Mouse (Mus musculus) left cerebral cortex, postnatal 10 days (tissue): ENCODE results near the gene Il17rd. TPM values are rescaled to one million over a fixed set of nuclear protein-coding genes. Genes with fewer than 3 reads are reported as not detected.

Experiments
- DNase-seq, 2 experiments: peaks; one replicate each; pipeline ENCODE4 v3.0.0; 2021 to 2022; ENCODE audit warnings: low spot score in 2 of 2, mixed read lengths in 1 of 2; ENCODE audit errors: extremely low spot score in 1 of 2
- intact Hi-C: fragments of 180-260 bp; cut with DNase I; formaldehyde crosslinking; loops from one replicate; pipeline ENCODE4 v1.15.1; 2025
- total RNA-seq, 2 experiments: library from RNA; stranded (reverse); gene quantifications; 2 replicates each; pipeline ENCODE4 v1.2.3; 2021

Il17rd gene
- total RNA-seq, 2 experiments from 2014 or later, result 3.3 to 4.3 TPM

DNA sequence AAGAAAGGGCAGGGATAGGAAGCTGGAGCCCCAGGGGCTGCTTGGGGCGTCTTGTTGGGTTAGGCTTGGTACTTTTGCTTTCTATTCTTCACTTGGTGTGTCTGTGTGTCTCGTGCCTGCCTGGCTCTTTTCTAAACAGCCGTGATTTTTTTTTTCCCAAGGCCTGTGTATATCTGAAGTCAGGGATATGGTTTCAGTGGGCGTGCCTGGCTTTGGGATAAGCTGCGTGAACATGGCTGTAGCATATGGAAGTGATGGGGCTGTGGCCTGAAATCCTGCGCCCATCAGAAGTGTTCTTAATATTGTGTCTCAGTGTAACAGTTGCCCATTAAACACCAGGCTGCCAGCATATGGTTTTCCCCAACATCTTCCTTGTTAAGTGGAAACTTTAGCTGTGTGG, 36.3 kb downstream of the Il17rd start:
- intact Hi-C loops, result no loop called here
- no peak for DNase-seq

DNA sequence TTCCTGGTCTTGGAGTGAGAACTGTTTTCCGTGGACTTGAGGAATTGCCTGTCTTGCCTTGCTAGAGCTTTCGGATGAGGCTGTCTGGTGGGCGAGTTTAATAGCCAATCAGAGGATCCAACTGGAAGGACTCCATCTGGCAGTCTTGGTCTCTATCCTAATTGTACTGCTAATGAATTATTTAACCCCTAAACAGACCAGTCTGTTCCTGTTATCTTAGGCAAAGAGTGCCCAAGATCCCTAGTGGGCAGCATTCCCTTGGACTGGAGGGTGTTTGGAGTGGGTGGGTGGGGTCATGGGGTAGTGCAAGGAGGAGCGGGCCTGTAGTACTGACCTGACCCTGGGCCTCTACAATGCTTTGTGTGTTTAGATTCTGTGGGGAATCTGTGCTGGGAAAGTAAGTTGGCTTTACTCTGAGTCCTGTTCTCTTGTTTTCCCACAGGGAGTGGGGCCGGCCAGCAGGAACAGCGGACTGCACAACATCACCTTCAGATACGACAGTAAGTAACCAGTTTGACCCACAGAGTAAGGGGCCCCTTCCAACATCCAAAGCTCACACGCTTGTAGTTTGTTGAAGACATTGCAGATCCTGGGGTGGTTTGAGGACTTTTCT, 37.3 kb downstream of the Il17rd start:
- intact Hi-C loops, result no loop called here
- DNase-seq, result peak in 1 of 2 experiments; percentile 15

DNA sequence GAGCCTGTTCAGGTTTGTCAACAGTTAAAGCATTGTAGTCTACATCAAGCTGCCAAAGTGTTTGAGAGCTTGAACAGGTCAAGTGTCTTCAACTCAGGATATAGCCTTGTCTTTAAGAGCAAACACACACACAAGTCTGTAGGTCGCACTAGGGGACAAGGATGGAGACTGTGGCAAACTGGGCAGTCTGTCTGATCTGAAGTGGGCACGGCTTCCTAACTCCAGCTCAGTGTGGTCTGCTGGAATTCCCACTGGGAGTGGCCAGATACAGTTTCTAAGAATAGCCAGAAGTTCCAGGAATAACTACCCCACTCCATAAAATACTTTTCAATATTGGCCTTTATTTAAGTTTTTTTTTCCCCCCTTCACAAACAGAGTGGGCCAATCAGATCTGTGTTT, 37.8 kb downstream of the Il17rd start:
- intact Hi-C loops, result no loop called here
- no peak for DNase-seq

DNA sequence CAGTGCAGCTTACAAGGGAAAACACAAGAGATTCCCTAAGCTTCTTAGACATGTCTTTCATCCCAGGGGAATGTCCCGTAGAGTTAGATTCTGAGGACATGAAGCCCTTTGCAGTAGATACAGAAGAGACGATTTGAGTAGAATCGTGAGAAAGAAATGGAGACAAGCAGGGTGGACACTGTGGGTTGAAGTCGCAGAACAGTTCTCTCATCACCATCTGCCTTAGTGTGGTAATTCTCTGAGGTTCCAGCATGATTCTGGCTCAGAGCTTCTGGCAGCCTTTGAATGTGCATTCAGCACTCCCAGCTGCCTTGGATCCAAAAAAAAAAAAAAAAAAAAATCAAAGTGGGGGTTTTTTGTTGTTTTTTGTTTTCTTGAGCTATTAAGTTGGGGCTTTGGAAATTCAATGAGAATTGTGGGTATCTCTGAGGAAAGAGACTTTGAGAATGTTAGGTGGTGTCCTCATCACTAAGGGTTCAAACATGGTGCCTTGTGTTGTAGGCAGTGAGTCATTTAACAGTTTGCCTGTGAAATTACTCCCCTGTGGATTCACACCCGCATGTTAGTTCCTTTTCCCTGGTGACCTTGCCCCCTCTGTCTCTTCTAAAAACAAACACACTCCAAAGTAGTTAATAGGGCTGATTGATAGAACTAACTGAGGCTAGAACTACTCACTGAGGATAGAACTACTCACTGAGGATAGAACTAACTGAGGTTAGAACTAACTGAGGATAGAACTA, 43.0 kb downstream of the Il17rd start:
- DNase-seq, result peak in 1 of 2 experiments; percentile 63
- intact Hi-C loops, result loop anchor here (5.0 kb wide), 1 partner anchor 44 kb away; the partner anchor contains the start of gene Il17rd

DNA sequence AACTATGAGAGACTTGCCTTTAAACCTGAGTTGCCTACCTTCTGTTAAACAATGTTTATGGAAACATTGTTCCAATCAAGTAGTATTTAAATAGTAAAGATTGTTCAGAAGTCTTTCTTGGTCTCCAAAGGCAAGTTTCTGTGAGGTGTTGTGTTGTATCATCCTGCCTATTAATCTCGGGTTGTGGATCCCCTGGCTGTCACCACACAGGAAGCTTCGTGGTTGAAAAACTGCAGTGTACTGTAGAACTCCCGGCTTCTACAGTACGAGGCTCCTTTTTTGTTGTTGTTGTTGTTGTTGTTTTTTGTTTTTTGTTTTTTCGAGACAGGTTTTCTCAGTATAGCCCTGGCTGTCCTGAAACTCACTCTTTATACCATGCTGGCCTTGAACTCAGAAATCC, 46.7 kb downstream of the Il17rd start:
- DNase-seq, result no peak
- intact Hi-C loops, result no loop called here

DNA sequence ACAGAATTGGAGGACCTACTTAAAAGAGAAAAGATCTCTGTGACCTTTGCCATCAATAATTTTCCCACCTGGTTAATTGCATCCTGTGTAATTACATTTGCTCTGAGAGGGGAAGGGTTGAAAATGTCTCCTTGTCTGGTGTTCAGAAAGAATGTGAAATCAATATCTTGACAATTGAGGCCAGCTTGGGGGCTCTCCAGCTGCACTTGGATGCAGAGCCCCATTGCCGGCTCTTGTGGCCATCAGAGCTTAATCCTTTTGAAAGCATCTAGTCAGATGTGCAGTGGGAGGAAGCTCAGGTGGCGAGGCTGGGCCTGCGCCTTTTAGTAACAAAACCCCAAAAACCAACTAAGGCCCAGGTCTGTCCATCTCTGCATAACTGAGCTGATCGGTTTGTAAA, 47.3 kb downstream of the Il17rd start:
- DNase-seq, result no peak

DNA sequence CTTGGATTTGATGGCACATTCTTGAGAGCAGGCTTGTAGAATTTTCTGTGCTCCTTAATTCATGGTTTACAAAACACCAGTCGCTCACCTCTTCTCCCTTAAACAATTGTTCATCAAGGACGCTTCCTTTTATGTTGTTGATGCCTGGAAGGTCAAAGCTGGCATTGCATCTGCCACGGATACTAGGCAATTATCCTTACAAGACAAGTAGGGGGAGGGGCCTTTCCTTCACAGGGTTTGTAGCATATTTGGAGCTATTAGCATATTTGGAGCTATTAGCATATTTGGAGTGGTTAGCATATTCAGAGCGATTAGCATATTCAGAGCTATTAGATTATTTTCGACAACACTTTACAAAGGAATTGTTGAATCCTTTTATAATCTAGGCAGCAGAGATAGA, 55.5 kb downstream of the Il17rd start:
- no peak for DNase-seq
- intact Hi-C loops, result no loop called here

More for the DNA sequence above, 47.3 kb downstream of the Il17rd start:
- intact Hi-C loops, result no loop called here

DNA sequence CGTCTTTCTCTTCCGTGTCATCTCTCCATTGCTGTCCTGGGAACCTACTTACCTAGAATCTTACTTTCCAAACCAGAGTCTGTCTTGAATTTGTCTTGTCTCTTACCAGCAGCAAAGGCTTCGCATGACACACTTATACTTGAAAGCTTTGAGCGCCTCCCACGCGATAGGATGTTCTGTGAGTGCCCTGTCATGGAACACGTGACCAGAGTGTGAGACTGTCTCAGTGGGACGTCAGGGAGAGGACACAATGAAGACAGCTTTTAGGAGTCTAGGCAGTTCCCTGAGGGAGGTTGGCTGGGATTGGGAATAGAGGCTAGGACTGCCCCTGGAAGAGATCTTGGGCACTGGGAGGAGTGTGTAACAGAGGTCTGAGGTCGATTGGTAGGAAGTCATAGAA, 57.4 kb downstream of the Il17rd start:
- no peak for DNase-seq
- intact Hi-C loops, result loop anchor here (5.0 kb wide), 1 partner anchor 64 kb away; no protein-coding TSS in a partner anchor

DNA sequence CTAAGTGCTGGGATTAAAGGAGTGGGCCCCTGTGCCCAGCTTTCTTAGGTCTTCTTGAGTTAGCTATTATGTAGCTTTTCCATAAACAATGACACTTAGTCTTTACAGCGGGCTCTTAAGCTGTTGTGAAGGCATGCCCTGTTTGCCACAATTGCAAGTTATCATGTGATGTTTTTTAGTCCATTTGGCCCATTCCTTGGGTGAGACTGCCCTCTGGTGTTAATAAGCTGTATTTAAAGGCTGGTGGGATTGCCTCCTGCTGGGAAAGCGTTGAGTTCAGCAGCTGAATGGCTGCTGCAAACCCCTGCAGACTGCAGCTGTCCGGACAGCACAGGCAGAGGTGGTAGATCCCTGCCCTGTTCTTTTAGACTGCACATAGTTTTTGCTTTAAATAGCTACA, 58.0 kb downstream of the Il17rd start:
- intact Hi-C loops, result loop anchor here (5.0 kb wide), 1 partner anchor 64 kb away; no protein-coding TSS in a partner anchor
- peak; percentile 50 to 56 for DNase-seq

DNA sequence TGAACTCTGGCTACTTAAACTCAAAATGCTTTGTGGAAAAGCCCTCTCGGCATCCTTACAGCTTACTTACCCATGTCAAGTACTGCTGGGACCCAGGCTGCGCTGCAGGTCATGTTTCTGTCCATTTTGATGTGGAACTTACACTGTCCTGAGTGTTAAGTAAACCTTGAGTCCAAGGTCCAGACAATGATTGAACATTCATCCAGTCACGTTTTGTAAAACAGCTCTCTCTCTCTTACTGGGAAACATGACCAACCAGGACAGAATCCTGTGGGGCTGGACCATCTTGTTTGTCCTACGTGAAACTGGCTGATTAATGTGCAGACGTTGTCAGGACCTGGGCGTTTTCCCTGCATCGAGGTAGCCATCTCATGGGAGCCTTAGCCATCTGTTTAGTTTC, 63.0 kb downstream of the Il17rd start:
- no peak for DNase-seq
- intact Hi-C loops, result no loop called here

DNA sequence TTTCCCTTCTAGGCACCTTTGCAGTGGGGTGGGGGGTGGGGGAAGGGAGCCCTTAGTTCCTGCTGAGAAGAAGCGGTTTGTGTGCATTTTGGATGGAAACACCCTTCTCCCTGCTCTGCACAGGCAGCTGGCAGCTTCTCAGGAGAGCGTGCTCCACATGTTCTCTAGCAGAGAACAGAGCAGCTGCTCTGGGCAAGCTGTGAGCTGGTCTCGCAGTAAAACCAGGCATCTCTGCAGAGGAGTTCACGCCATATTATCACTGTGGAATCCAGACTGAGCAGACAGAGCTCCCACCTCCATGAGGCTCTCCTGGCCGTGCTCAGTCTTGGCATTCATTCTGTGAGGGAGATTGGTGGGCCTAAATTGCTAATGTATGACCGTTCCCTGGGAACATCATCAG, 64.0 kb downstream of the Il17rd start:
- DNase-seq, result peak; percentile 40 to 50
- intact Hi-C loops, result no loop called here

DNA sequence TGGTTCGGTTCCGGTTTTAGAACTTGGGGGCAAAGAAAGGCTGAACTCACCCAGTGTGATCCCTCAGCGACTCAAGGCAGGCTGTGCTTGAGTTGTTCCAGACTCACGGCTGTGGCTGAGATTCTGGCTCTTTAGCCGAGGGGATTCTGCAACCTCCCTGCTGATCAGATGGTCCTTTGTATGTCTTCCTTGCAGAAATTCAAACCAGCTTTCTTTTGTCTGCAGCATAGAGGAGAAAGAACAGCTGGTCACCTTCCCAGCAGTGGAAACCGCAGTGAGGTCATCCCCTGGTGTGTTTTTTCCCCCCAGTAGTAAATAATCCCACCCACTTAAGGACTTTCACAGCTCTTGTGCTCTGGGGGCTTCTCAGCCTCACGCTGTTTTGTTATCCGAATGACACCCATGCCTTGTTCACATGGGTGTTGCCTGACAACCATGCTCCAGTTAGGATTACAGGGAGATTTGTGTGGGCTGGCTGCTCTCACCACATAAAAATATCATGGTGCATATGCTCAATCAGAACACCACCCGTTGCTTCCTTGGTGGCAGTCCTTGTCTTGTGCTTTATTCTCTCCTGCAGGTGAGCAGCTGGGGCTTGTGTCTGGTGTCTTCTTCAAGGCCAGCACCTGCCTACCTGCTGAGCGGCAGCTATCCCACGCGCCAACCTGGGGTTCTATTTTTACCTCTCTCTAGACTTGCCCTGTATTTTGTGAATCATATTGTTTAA, 67.2 kb downstream of the Il17rd start:
- DNase-seq, result no peak
- intact Hi-C loops, result no loop called here

DNA sequence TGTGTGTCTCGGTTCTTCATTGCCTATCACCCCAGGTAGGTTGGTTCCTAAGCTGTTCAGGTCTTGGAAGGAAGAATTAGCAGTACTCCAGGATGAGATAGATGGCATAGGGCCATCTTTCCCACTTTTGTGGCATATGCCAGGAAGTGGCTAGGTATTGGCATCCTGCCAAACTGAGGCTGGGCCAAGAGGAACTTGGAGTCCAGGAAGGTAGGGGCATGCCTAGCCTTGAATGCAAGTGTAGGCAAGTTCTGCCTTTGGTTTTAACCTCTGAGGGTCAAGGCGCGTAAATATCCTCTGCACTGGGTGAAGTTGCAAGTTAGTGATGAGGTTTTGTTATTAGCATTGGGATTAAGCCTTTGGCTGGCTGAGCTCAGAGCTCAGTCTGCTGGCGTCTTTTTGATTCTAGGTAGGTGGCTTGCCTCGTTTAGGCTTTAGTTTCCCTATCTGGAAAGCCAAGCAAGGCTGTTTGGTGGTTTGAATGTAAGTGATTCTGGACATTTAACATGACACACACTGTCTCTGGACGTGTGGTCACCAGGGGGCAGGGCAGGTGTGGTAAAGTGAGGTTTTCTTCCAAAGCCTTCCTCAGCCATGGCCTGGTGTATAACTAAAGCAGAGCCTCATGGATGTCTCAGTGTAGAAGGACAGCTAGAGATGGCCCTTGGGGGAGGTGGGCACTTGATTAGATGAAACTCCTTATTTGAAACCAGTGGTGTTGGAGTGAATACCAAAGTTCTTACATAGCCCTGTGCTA, 70.2 kb downstream of the Il17rd start:
- intact Hi-C loops, result no loop called here
- DNase-seq, result peak in 1 of 2 experiments; percentile 47

DNA sequence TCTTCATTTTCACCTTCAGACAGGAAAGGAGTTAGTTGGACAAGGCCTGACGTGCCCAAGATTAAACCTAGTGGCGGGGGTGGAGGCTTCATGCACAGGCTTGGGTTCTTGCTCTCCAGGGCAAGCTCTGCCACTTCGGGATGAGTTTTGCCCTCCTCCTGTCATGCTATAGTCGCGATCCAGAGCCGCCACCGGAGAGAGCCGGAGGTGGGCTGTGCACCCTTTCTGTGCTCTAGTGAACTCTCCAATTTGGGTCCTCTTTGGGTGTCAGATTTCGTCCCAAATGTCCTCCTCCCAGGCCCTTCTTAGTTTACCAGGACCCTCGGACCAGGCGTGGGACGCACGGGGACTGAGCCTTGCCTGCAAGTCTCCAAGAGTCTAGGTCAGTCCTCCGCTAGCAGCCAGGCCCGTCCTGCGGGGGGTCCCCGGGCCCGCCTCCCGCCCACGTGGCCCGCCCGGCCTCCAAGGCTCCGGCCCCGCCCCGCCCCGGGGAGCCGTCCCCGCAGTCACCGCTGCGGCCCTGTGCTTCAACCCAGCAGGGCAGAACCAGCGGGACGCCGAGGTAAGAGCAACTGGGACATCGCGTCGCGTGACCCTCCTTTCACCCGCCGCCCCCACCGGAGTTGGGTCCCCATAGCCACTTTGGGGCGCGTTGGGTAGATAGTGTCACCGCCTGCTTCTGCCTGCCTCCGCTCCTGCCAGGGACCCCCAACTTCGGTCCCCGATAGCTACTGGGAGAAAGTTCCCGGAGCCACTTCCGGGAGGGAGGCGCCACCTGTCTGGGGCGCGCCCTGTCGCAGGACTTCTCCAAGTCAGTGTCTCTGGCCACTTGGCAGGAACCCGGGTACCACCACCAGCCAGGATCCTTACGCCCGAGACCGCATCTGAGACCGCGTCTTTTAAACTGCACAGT, 75.9 kb downstream of the Il17rd start, which contains the start of gene Arhgef3:
Gene Arhgef3, plus strand, starts transcription at position 538 of the 913 bp plus-strand sequence.
- DNase-seq, result peak in 1 of 2 experiments; percentile 74
- intact Hi-C loops, result loop anchor here (5.0 to 10.0 kb wide), 2 partner anchors 68 to 300 kb away; no protein-coding TSS in a partner anchor

DNA sequence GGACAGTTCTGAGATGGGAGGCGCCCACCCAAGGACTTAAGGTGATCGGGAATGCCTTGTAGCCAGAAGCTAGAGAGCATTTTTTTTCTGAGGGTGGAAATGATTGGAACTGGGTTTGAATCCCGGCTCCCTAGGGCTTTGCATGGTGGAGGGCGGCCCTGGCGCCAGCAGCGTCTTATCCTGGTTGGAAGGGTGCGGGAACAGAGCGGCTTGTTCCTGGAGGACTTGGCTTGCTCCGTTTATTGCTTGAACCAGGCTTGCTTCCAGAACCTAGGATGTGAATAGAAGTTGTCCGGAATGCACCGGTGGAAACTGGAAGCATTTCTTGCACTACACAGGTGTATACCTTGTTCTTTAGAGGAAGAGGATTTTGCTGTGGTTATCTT, 76.5 kb downstream of the Il17rd start:
- intact Hi-C loops, result loop anchor here (10.0 kb wide), 1 partner anchor 300 kb away; no protein-coding TSS in a partner anchor
- no peak for DNase-seq

DNA sequence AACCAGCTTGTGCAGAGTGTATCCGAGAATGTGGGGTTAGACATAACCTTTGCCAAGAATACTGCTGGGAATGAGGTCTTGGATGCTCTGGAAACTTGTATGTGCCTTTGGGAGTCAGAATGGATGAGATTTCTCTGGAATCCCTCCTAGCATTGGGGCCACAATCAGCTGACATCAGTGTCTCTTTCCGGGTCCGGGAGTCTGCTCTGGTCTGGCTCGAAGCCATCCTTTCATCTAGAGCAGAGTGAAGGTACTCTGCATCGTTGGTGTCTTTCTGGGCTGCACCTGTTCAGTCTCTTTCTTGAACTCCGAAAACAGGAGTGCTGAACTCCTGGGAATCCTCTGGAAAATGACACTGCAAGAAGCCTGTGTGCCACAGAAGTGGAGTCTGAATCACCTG, 77.2 kb downstream of the Il17rd start:
- intact Hi-C loops, result loop anchor here (10.0 kb wide), 1 partner anchor 299 kb away; no protein-coding TSS in a partner anchor
- DNase-seq, result no peak

DNA sequence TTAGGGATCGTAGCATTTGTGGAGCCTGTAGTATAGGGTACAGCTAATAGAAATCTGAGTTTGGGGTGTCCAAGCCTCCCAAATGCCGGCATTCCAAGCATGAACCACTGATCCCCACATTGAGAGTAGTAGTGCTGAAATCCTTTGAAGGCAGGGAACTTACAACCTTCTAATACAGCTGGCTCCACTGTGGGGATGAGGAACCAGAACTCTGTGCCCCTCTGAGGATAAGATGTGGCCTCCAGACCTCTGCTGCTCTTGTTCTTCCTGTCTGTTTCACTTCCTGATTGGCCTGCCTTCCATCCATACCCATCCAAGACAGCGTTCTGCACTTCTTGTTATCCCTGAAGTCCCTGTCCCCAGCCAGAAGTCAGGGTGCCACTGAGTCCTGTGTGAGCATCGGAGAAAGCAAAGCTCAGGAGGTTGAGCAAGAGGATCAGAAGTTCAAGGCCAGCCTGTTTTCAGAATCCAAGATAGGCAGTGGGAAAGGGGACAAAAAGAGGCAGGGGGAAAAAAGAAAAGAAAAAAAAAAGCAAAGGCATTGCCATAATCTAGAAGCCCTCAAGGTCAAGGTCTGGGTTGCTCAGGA, 77.9 kb downstream of the Il17rd start:
- intact Hi-C loops, result loop anchor here (10.0 kb wide), 1 partner anchor 298 kb away; no protein-coding TSS in a partner anchor
- DNase-seq, result no peak
